Mouse (Mus musculus) G1E (cell line): ENCODE measurements around the gene Gpr162.

Experiments used
- CTCF ChIP-seq: IDR thresholded peaks from 2 replicates; pipeline ENCODE4 v1.5.1; 2012; ENCODE audit warnings: low read depth, low read length, inconsistent platforms, mixed read lengths
- GATA1 ChIP-seq: IDR thresholded peaks from 2 replicates; pipeline ENCODE4 v1.6.1; 2012; ENCODE audit warnings: borderline replicate concordance, low read length, inconsistent platforms, mixed read lengths
- TAL1 ChIP-seq: conservative IDR thresholded peaks from 2 replicates; pipeline ENCODE4 v1.6.1; 2012; ENCODE audit warnings: low read depth, low read length, inconsistent platforms, mixed read lengths

GRCm38 (mm10) chr6:124903580-124904151 is 39.9 kb upstream of the Gpr162 start:
- TF ChIP-seq GATA1 (no peak), CTCF (peak; percentile 97), TAL1 (no peak)
